Mouse (Mus musculus) right cerebral cortex, postnatal 4 days (tissue): Measurements from ENCODE around the gene L3mbtl3.

Source experiments
- DNase-seq: peaks from one replicate; pipeline ENCODE4 v3.0.0-alpha.2; 2022

L3mbtl3 gene

DNA sequence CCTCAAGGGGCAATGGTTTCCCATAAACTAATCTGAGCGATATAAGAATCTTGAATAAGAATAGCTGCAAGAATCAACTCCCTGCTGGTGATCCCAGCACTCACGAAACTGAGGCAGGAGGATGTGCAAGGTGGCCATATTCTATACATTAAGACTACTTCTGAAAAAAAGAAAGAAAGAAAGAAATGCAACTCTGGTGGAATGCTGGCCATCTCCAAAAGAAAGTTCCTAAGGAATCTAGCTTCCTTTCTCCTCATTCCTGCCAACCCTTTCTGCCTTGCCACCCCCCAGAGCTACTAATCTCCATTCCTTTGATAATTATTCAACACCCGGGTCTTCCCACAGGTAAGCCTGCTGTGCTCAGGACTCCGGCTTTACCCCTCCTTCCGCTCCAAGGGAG is 41.8 kb downstream of the L3mbtl3 start:
- no peak for DNase-seq

DNA sequence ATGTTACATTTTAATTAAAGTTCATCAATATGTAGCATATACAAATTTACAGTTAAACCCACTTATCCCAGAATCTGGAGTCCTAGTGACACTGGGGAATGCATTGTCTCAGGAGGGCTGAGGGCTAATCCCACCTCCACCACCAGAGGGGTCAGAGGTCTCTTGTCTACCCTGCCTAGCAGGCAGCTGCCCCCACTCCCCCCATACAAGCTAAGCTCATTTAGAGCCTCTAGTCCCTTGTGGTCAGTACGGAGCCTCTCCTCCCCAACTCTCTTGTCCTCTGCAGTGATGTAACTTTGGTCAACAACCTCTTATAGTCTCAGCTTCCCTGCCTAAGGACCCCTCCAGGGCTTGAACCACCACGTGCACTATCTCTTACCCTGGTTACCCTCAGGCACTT is 43.0 kb downstream of the L3mbtl3 start:
- no peak for DNase-seq

- DNase-seq: no peak
These were observed 46.9 kb downstream of the L3mbtl3 start for GRCm38 (mm10) chr10:26328843-26329242.

DNA sequence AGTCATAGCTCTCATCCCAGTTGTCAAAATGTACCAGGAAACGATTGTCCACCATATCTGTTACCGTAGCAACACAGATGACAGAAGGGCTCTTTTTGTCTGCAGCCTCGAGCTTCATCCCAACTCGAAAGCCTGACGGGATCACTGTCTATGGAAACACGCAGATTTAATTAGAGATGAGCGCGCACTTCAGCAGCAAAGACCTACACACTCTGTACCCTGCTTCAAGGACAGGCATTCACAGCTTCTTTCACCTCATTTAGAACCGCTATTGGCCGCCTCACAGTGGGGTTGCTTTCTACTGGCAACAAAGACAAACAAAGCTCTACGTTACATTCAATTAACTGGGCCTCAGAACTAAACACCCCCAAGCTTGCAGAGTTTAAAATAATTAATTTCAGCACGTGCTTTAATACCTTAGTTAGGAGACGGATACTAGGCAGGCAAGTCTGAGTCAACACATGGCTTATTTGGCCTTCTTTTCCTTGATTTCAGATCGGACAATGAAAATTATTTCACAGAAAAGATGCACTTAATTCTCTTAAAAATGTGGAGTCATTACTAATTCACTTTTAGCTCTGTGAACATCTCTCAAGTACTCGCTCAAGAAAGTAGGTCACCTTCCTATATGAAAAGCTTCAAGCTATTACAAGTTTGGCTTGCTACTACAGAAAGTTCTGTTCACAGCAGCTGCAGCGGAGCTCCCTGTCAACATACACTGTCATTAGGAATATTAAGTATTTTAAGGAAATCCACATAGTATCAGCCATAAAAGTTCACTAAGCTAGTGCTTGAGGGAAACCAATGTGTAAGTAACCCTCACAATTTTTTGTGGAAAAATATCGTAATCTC is 47.9 kb downstream of the L3mbtl3 start:
- no peak for DNase-seq

GRCm38 (mm10) chr10:26327291-26327690 is 48.5 kb downstream of the L3mbtl3 start:
- DNase-seq: no peak

DNA sequence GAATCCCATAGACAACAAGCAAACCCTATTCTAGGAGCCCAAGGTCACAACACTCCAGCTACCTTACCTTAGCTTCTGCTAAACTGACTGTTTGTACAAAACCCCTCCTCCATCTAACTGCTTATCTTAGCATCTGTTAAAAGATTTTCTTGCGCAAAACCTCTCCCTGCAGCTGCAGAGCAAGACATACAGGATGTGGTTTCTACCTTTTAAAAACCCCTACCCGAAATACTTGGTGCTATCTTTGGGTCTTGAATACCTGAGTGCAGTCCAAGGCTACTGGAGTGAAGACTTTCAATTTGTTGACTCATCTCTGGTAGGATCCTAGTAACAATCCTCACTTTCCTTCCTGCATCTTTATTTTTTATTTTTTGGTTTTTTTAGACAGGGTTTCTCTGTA is 50.5 kb downstream of the L3mbtl3 start:
- no peak for DNase-seq

- no peak for DNase-seq
These were observed 53.3 kb downstream of the L3mbtl3 start for GRCm38 (mm10) chr10:26322344-26323051.

- DNase-seq: no peak
These were observed 55.1 kb downstream of the L3mbtl3 start for GRCm38 (mm10) chr10:26320679-26321078.

DNA sequence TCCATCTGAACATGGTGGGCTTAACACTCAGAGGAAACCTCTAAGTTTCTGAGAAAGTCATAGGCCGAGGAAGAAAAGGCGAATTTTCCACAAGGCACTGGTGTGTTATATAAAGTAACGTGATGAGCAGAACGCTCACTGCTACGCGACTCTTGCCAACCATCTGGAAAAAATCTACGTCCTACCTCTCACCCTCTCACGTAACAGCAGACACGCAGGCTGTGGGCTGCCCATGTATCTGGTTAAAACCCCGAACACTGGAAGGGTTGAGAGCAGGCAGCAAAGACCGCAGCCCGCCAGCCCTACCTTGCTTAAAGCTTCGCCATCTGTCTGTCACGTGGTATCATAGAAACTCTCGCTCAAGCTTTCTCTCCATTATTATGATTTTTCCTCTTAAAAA is 61.4 kb downstream of the L3mbtl3 start:
- no peak for DNase-seq

DNA sequence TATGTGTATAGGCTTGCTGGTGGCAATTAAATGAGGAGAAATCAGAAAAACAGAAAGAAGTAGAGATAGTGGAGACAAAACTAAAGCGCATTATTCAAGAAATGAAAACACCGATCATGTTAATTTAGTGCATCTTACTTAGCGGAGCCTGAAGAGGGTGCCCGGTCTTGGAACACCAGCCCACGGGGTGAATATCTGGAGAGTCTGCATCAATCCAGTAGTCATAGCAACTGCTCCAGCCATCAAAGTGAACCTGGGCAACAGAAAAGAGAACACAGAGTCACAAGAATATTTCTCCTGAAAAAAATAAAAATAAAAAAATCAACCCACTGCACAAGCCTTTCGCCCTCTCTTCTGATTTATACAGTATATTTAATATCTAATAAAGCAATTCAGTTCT is 72.3 kb downstream of the L3mbtl3 start:
- DNase-seq: no peak

GRCm38 (mm10) chr10:26302336-26302735 is 73.4 kb downstream of the L3mbtl3 start:
- DNase-seq: no peak

- DNase-seq: no peak
These were observed 78.1 kb downstream of the L3mbtl3 start for GRCm38 (mm10) chr10:26297626-26298025.

- DNase-seq: no peak
These were observed 78.6 kb downstream of the L3mbtl3 start for GRCm38 (mm10) chr10:26297200-26297599.

- DNase-seq: no peak
These were observed 88.6 kb downstream of the L3mbtl3 start for GRCm38 (mm10) chr10:26287136-26287535.

- DNase-seq: no peak
These were observed 95.8 kb downstream of the L3mbtl3 start for GRCm38 (mm10) chr10:26280009-26280408.

DNA sequence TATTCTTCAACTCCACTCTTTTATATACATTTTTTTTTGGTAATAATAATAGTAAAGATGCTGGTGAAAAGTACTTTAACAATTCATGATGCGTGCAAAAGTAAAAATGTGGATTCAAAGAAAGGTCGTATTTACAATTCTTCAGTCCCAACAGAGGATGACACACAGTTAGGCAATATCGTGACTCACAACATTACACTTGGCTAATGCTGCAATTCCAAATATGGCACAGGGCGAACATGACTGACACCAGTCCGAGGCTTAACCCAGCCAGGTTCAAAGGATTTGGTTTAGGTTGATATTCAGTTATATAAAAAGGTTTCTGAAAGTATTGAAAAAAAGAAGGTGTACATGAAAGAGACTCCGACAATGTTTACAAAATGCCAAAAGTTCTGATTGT is 100.4 kb downstream of the L3mbtl3 start:
- DNase-seq: no peak

DNA sequence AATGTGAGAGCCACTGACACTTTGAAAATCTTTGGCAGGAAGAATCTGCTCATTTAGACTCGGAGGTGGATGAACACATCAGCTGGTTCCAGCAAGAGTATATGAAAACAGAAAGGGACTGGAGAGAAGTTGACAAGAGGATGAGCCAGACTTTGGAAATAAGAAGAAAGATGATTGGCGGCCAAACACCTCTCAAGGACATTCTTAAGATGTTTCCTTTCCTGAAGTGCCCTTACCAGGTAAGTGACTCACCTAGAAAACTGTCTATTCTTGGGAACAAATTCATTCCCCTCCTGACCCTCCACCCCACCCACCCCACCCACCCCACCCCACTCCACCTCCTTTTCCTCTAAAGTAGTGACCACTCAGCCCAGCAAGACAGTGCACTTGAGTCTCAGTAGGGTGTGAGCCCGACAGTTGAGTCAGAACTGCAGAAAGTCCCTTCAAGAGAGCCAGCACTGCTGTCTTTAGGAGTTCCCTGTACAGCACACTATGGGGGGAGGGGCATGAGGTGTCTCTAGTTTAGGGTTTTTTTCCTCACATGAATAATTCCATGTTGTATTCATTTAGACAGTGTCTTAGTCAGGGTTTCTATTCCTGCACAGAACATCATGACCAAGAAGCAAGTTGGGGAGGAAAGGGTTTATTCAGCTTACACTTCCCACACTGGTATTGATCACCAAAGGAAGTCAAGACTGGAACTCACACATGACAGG is 111.9 kb downstream of the L3mbtl3 start:
- no peak for DNase-seq

DNA sequence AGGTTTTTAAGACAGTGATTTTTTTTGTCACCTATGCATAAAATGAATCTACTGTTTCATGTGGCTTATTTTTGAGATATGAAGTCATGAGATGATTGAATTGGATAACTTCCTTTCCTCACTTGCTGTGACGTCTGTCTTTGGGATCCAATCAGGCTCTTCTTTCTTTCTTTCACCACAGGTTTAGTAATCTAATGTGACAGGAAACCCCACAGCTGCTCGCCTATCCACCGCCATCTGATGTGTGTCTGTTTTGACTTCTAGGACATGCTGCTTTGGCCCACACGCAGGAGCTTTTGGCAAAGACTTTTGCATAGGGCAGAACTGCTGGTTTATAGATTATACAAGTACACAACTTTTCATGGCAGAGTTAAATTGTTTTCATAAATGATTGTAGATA is 115.9 kb downstream of the L3mbtl3 start:
- no peak for DNase-seq

GRCm38 (mm10) chr10:26249426-26250165 is 126.2 kb downstream of the L3mbtl3 start:
- DNase-seq: no peak

- no peak for DNase-seq
These were observed 131.3 kb downstream of the L3mbtl3 start for GRCm38 (mm10) chr10:26244466-26244865.

DNA sequence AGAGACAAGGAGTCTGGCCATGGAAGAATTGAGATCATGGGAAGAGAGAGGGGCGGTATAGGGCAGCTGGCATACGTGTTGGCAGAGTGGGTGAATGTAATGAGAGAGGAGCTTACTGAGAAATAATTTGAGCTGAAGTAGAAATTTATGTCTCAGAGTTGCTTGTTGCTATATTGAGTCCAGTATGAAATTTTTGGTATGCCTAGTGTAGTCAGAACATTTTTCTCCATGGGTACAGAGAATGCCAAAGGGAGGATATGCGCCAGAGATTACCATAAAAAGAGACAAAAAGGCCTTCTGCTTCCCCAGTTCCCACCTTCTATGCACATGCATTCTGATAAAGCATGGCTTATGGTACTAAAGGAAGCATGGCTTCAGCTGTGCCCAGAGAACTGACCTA is 132.6 kb downstream of the L3mbtl3 start:
- no peak for DNase-seq

- no peak for DNase-seq
These were observed 136.7 kb downstream of the L3mbtl3 start for GRCm38 (mm10) chr10:26239090-26239489.

GRCm38 (mm10) chr10:26238559-26238958 is 137.2 kb downstream of the L3mbtl3 start:
- DNase-seq: no peak
